Mouse (Mus musculus) brain, embryonic 14.5 days (tissue): ENCODE data around the gene Gm29609.

Experiments used
- CTCF ChIP-seq: fragments of 200-500 bp; IDR thresholded peaks from 2 replicates; pipeline ENCODE4 v1.5.1; 2012; ENCODE audit warnings: inconsistent platforms, mild to moderate bottlenecking, moderate library complexity, borderline replicate concordance; ENCODE audit not compliant: insufficient read depth, insufficient read length; ENCODE audit errors: extremely low read depth
- POLR2A ChIP-seq: fragments of 200-500 bp; IDR thresholded peaks from 2 replicates; pipeline ENCODE4 v1.6.1; 2012; ENCODE audit warnings: mild to moderate bottlenecking, inconsistent platforms, borderline replicate concordance; ENCODE audit not compliant: poor library complexity, insufficient read depth, insufficient read length, severe bottlenecking; ENCODE audit errors: extremely low read depth

GRCm38 (mm10) chr5:31164878-31165277 lies 14.8 kb downstream of the Gm29609 start:
- TF ChIP-seq POLR2A (no peak), CTCF (no peak)
